Mouse (Mus musculus): ENCODE measurements around the gene Gtf2ird1. TPM values are rescaled to one million over a fixed set of nuclear protein-coding genes. Genes with fewer than 3 reads are reported as not detected.
"Not testable (repeated sequence)": the region's sequence is repeated elsewhere in the genome, so short reads cannot be mapped to it uniquely, and the experiment has no call there.

Gtf2ird1 gene
- total RNA-seq, 2 experiments from 2014 or later = 18.2 to 28.4 TPM

GRCm38 (mm10) chr5:134446755-134447154 lies 9.8 kb downstream of the Gtf2ird1 start:
- ATAC-seq (replicated peaks; ENCODE audit: poor library complexity) = not testable (repeated sequence)

- no peak for ATAC-seq (replicated peaks; ENCODE audit: poor library complexity)
Measured at GRCm38 (mm10) chr5:134445895-134446294, 10.6 kb downstream of the Gtf2ird1 start.

- no peak for ATAC-seq (replicated peaks; ENCODE audit: poor library complexity)
Measured at GRCm38 (mm10) chr5:134445208-134445831, 11.2 kb downstream of the Gtf2ird1 start.

GRCm38 (mm10) chr5:134444473-134444872 lies 12.0 kb downstream of the Gtf2ird1 start:
- ATAC-seq (replicated peaks; ENCODE audit: poor library complexity) = no peak

- ATAC-seq (replicated peaks; ENCODE audit: poor library complexity) = no peak
Measured at GRCm38 (mm10) chr5:134442066-134442465, 14.4 kb downstream of the Gtf2ird1 start.

- ATAC-seq (replicated peaks; ENCODE audit: poor library complexity) = no peak
Measured at GRCm38 (mm10) chr5:134441105-134441504, 15.4 kb downstream of the Gtf2ird1 start.

GRCm38 (mm10) chr5:134440098-134440497 lies 16.4 kb downstream of the Gtf2ird1 start:
- ATAC-seq (replicated peaks; ENCODE audit: poor library complexity) = no peak

GRCm38 (mm10) chr5:134439481-134439880 lies 17.0 kb downstream of the Gtf2ird1 start:
- ATAC-seq (replicated peaks; ENCODE audit: poor library complexity) = no peak

GRCm38 (mm10) chr5:134438676-134439425 lies 17.7 kb downstream of the Gtf2ird1 start:
- no peak for ATAC-seq (replicated peaks; ENCODE audit: poor library complexity)

- peak; percentile 88 for ATAC-seq (replicated peaks; ENCODE audit: poor library complexity)
Measured at GRCm38 (mm10) chr5:134437459-134437827, 19.1 kb downstream of the Gtf2ird1 start.

GRCm38 (mm10) chr5:134436782-134437458 lies 19.6 kb downstream of the Gtf2ird1 start:
- no peak for ATAC-seq (replicated peaks; ENCODE audit: poor library complexity)

- no peak for ATAC-seq (replicated peaks; ENCODE audit: poor library complexity)
Measured at GRCm38 (mm10) chr5:134435836-134436331, 20.6 kb downstream of the Gtf2ird1 start.

- 0 out of 2 replicates have a peak, but pooled peaks have one; percentile 6 for ATAC-seq (replicated peaks; ENCODE audit: poor library complexity)
Measured at GRCm38 (mm10) chr5:134433137-134433536, 23.4 kb downstream of the Gtf2ird1 start.

GRCm38 (mm10) chr5:134430087-134430486 lies 26.4 kb downstream of the Gtf2ird1 start:
- ATAC-seq (replicated peaks; ENCODE audit: poor library complexity) = no peak

GRCm38 (mm10) chr5:134427664-134428063 lies 28.9 kb downstream of the Gtf2ird1 start:
- no peak for ATAC-seq (replicated peaks; ENCODE audit: poor library complexity)

- ATAC-seq (replicated peaks; ENCODE audit: poor library complexity) = 0 out of 2 replicates have a peak, but pooled peaks have one; percentile 14
Measured at GRCm38 (mm10) chr5:134425601-134426000, 30.9 kb downstream of the Gtf2ird1 start.

GRCm38 (mm10) chr5:134423930-134424329 lies 32.6 kb downstream of the Gtf2ird1 start:
- ATAC-seq (replicated peaks; ENCODE audit: poor library complexity) = no peak

- ATAC-seq (replicated peaks; ENCODE audit: poor library complexity) = no peak
Measured at GRCm38 (mm10) chr5:134423372-134423771, 33.1 kb downstream of the Gtf2ird1 start.

- ATAC-seq (replicated peaks; ENCODE audit: poor library complexity) = no peak
Measured at GRCm38 (mm10) chr5:134422265-134422925, 34.1 kb downstream of the Gtf2ird1 start.

- no peak for ATAC-seq (replicated peaks; ENCODE audit: poor library complexity)
Measured at GRCm38 (mm10) chr5:134421061-134421460, 35.5 kb downstream of the Gtf2ird1 start.

- no peak for ATAC-seq (replicated peaks; ENCODE audit: poor library complexity)
Measured at GRCm38 (mm10) chr5:134419700-134420099, 36.8 kb downstream of the Gtf2ird1 start.

Measured in megakaryocyte progenitor cell, adult 5-6 weeks (primary cell).